Comparison of ENCODE assay signal across 8 mouse cellular contexts in the genomic region with DNA sequence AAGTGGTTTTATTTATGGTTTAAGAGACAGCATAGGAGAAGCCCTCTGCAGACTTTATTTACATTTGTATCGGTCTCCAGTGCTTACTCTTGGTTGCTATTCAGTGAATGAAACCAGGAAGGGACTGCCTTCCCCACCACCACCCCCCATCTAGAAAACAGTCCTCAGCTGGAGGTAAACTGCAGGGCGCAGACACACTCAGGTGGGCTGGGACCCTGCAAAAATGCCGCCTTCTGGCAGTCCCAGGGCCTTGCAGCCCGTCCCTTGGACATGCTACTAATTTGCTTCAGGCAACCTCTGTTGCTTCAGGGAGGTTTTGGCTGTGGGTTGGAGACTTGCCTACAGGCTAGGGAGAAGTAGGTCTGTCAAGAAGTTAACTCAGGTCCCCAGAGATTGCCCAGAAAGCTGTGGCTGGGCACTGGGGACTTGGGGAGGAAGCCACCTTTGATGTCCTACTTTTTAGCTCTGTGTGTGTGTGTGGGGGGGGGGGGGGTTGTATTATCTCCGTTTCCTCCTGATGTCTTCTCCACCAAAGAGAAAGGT. TPM values are rescaled to one million over a fixed set of nuclear protein-coding genes. Genes with fewer than 3 reads are reported as not detected.
DNase-seq lines count a peak whose midpoint lies in the region; ATAC-seq and TF ChIP-seq lines count a peak whose summit lies in the region.

No protein-coding gene starts in this region.

- DNase-seq in lung, postnatal 25 days (ENCODE audit: low spot score) = no peak
- DNase-seq in splenic B cell, adult 2 months (ENCODE audit: low read depth, low spot score) = peak; percentile 65
- no peak for DNase-seq in cerebellum, postnatal 10 days
- DNase-seq in retina, embryonic 14.5 days (ENCODE audit: low spot score) = no peak
- no peak for DNase-seq in thymus, postnatal 4 days

- H3K9ac ChIP-seq in lung, embryonic 16.5 days (ENCODE audit: low read length) = peak overlapping the region; percentile 46
- no peak overlapping the region for H3K9ac ChIP-seq in embryonic facial prominence, embryonic 15.5 days
- no peak overlapping the region for H3K9ac ChIP-seq in intestine, postnatal 0 days (ENCODE audit: low read depth, low read length)

- TF ChIP-seq CTCF in intestine, postnatal 0 days (IDR thresholded peaks at IDR 0.05; ENCODE audit: low read depth) = peak; percentile 6; the same call in 1 of the 2 replicates

- peaks cover 61% of the 10 kb centered on the region for H3K4me1 ChIP-seq in lung, embryonic 16.5 days (replicated peaks; ENCODE audit: control insufficient read depth, insufficient read depth, low read length)
- peaks cover 81% of the 10 kb centered on the region for H3K4me1 ChIP-seq in embryonic facial prominence, embryonic 15.5 days
- peaks cover 24% of the 10 kb centered on the region for H3K4me1 ChIP-seq in intestine, postnatal 0 days (replicated peaks; ENCODE audit: control insufficient read depth, insufficient read depth, low read length)

- H3K27ac ChIP-seq in lung, embryonic 16.5 days (ENCODE audit: low read length) = peak overlapping the region; percentile 97
- peak overlapping the region; percentile 94 for H3K27ac ChIP-seq in embryonic facial prominence, embryonic 15.5 days (replicated peaks)
- H3K27ac ChIP-seq in intestine, postnatal 0 days (ENCODE audit: low read depth, low read length) = 0 out of 2 replicates have a peak overlapping the region, but pooled peaks have one; percentile 11

- peaks cover 6% of the 10 kb centered on the region; the same call in 1 of the 2 replicates for H3K36me3 ChIP-seq in lung, embryonic 16.5 days (ENCODE audit: control insufficient read depth, insufficient read depth, low read length)
- H3K36me3 ChIP-seq in embryonic facial prominence, embryonic 15.5 days = no peaks in the 10 kb centered on the region
- H3K36me3 ChIP-seq in intestine, postnatal 0 days (ENCODE audit: control insufficient read depth, insufficient read depth) = no peaks in the 10 kb centered on the region
- no peaks in the 10 kb centered on the region for H3K36me3 ChIP-seq in splenic B cell, adult 2 months (ENCODE audit: control insufficient read depth, insufficient read depth, low read length, poor library complexity, severe bottlenecking)

- WGBS in lung, embryonic 16.5 days = 35% methylated on average over 5 of the region's 5 CpGs
- WGBS in embryonic facial prominence, embryonic 15.5 days = 19% methylated on average over 5 of the region's 5 CpGs
- 53% methylated on average over 5 of the region's 5 CpGs for WGBS in intestine, postnatal 0 days

- H3K4me2 ChIP-seq in lung, embryonic 16.5 days (ENCODE audit: low read depth, low read length) = peak overlapping the region; percentile 46
- peak overlapping the region; percentile 36; the same call in 1 of the 2 replicates for H3K4me2 ChIP-seq in embryonic facial prominence, embryonic 15.5 days (replicated peaks)
- H3K4me2 ChIP-seq in intestine, postnatal 0 days (replicated peaks; ENCODE audit: low read depth) = peak overlapping the region; percentile 37; the same call in 1 of the 2 replicates

- no peak overlapping the region for H3K4me3 ChIP-seq in lung, embryonic 16.5 days (ENCODE audit: low read length)
- H3K4me3 ChIP-seq in embryonic facial prominence, embryonic 15.5 days (replicated peaks) = no peak overlapping the region
- H3K4me3 ChIP-seq in intestine, postnatal 0 days (ENCODE audit: low read depth, low read length) = no peak overlapping the region

- no peaks in the 10 kb centered on the region for H3K9me3 ChIP-seq in lung, embryonic 16.5 days (ENCODE audit: control insufficient read depth, low read length)
- no peaks in the 10 kb centered on the region for H3K9me3 ChIP-seq in embryonic facial prominence, embryonic 15.5 days (replicated peaks)
- H3K9me3 ChIP-seq in intestine, postnatal 0 days (ENCODE audit: control insufficient read depth) = no peaks in the 10 kb centered on the region

- no peak for ATAC-seq in lung, embryonic 16.5 days (ENCODE audit: low read depth)
- ATAC-seq in embryonic facial prominence, embryonic 15.5 days (ENCODE audit: insufficient number of reproducible peaks, low FRiP score, low TSS enrichment, low read depth) = no peak
- no peak for ATAC-seq in intestine, postnatal 0 days

- no peaks in the 10 kb centered on the region for H3K27me3 ChIP-seq in lung, embryonic 16.5 days (ENCODE audit: control insufficient read depth, insufficient read depth, low read depth, low read length)
- no peaks in the 10 kb centered on the region for H3K27me3 ChIP-seq in embryonic facial prominence, embryonic 15.5 days
- no peaks in the 10 kb centered on the region for H3K27me3 ChIP-seq in intestine, postnatal 0 days (replicated peaks; ENCODE audit: control insufficient read depth, insufficient read depth, low read length)
- H3K27me3 ChIP-seq in splenic B cell, adult 2 months (ENCODE audit: control insufficient read depth, insufficient read depth, low read length, poor library complexity, severe bottlenecking) = no peaks in the 10 kb centered on the region

RNA-seq across cellular contexts. Expression of a gene that starts 2.9 kb away (rescaled TPM):
- 35.4 and 37.2 TPM in 2 replicates for polyA plus RNA-seq in lung, embryonic 16.5 days (2015; fragmentation: Nextera tagmentation; extraction: Ambion mirVana)
- polyA plus RNA-seq in embryonic facial prominence, embryonic 15.5 days (2015; fragmentation: Nextera tagmentation; extraction: Ambion mirVana) = 50.0 and 53.5 TPM in 2 replicates
- polyA plus RNA-seq in intestine, postnatal 0 days (2015; fragmentation: Nextera tagmentation; extraction: Ambion mirVana) = 22.2 and 22.4 TPM in 2 replicates

RNA-seq across cellular contexts. Expression of a gene that starts 17.1 kb away (rescaled TPM):
- polyA plus RNA-seq in lung, embryonic 16.5 days (2015; fragmentation: Nextera tagmentation; extraction: Ambion mirVana) = 34.0 and 38.3 TPM in 2 replicates
- polyA plus RNA-seq in embryonic facial prominence, embryonic 15.5 days (2015; fragmentation: Nextera tagmentation; extraction: Ambion mirVana) = 22.6 and 22.7 TPM in 2 replicates
- 4.0 and 4.5 TPM in 2 replicates for polyA plus RNA-seq in intestine, postnatal 0 days (2015; fragmentation: Nextera tagmentation; extraction: Ambion mirVana)

RNA-seq across cellular contexts. Expression of a gene that starts 58.1 kb away (rescaled TPM):
- polyA plus RNA-seq in lung, embryonic 16.5 days (2015; fragmentation: Nextera tagmentation; extraction: Ambion mirVana) = 0.31 TPM in 1 of 2 replicates, not detected in the other
- 0.96 and 1.1 TPM in 2 replicates for polyA plus RNA-seq in embryonic facial prominence, embryonic 15.5 days (2015; fragmentation: Nextera tagmentation; extraction: Ambion mirVana)
- 0.61 and 0.80 TPM in 2 replicates for polyA plus RNA-seq in intestine, postnatal 0 days (2015; fragmentation: Nextera tagmentation; extraction: Ambion mirVana)

Comparison
In these comparisons a context has a peak if more than half of its experiments do, and no peak if none do; other contexts are left out.
1. H3K27ac ChIP-seq: peak in every context shown above with its lines; median percentile 97 in lung, embryonic 16.5 days; 94 in embryonic facial prominence, embryonic 15.5 days; 11 in intestine, postnatal 0 days.